Mouse (Mus musculus): Measurements from ENCODE around the gene Xk. TPM values are rescaled to one million over a fixed set of nuclear protein-coding genes. Genes with fewer than 3 reads are reported as not detected.

Gene Xk
- total RNA-seq (2014; rRNA removed) (4.7 and 7.1 TPM in 2 replicates), polyA plus RNA-seq (2015; fragmentation: Nextera tagmentation; extraction: Ambion mirVana) (1.6 and 3.2 TPM in 2 replicates)

GRCm38 (mm10) chrX:9272460-9273361 is at the start of gene Xk:
TSS of gene Xk (plus strand) at chrX:9272756.
- H3K27me3 ChIP-seq (ENCODE audit: insufficient read depth, low read length), result no peaks in the 10 kb centered on the region
- no peaks in the 10 kb centered on the region for H3K36me3 ChIP-seq (ENCODE audit: insufficient read depth)
- H3K4me1 ChIP-seq (ENCODE audit: insufficient read depth), result no peaks in the 10 kb centered on the region
- H3K9ac ChIP-seq, result peak within 1 kb of the TSS; percentile 63
- H3K27ac ChIP-seq (ENCODE audit: low read depth, low read length), result peak within 1 kb of the TSS; percentile 72
- ATAC-seq, result peak; percentile 91
- TF ChIP-seq CTCF (IDR thresholded peaks at IDR 0.05; ENCODE audit: low read depth), result no peak
- peak within 1 kb of the TSS; percentile 53 for H3K4me3 ChIP-seq (ENCODE audit: low read depth, low read length)
- H3K4me2 ChIP-seq (ENCODE audit: low read depth), result peak within 1 kb of the TSS; percentile 48
- no peaks in the 10 kb centered on the region for H3K9me3 ChIP-seq (ENCODE audit: low read length)
- 19% methylated on average over 78 of the region's 94 CpGs for WGBS
- DNase-seq, result peak; percentile 64

GRCm38 (mm10) chrX:9227105-9227504 is 45.5 kb upstream of the Xk start:
- TF ChIP-seq CTCF (IDR thresholded peaks at IDR 0.05; ENCODE audit: low read depth), result no peak
- Histone ChIP-seq H3K27me3 (ENCODE audit: insufficient read depth, low read length) (no peaks in the 10 kb centered on the region), H3K9ac (no peak overlapping the region), H3K36me3 (ENCODE audit: insufficient read depth) (no peaks in the 10 kb centered on the region), H3K4me1 (ENCODE audit: insufficient read depth) (no peaks in the 10 kb centered on the region), H3K27ac (ENCODE audit: low read depth, low read length) (no peak overlapping the region), H3K4me2 (ENCODE audit: low read depth) (no peak overlapping the region), H3K4me3 (ENCODE audit: low read depth, low read length) (no peak overlapping the region), H3K9me3 (ENCODE audit: low read length) (no peaks in the 10 kb centered on the region)
- ATAC-seq, result no peak
- no peak for DNase-seq
- WGBS, result 71% methylated on average over 2 of the region's 2 CpGs

- no peaks in the 10 kb centered on the region for H3K36me3 ChIP-seq (ENCODE audit: insufficient read depth)
- WGBS, result 47% methylated on average over 5 of the region's 5 CpGs
- no peaks in the 10 kb centered on the region for H3K27me3 ChIP-seq (ENCODE audit: insufficient read depth, low read length)
- ATAC-seq (peak; percentile 14; the same call in 1 of the 2 replicates), DNase-seq (peak; percentile 17)
- no peak overlapping the region for H3K27ac ChIP-seq (ENCODE audit: low read depth, low read length)
- no peak overlapping the region for H3K4me3 ChIP-seq (ENCODE audit: low read depth, low read length)
- no peak for TF ChIP-seq CTCF (IDR thresholded peaks at IDR 0.05; ENCODE audit: low read depth)
- no peak overlapping the region for H3K4me2 ChIP-seq (ENCODE audit: low read depth)
- H3K9me3 ChIP-seq (ENCODE audit: low read length), result no peaks in the 10 kb centered on the region
- no peaks in the 10 kb centered on the region for H3K4me1 ChIP-seq (ENCODE audit: insufficient read depth)
- no peak overlapping the region for H3K9ac ChIP-seq
These were observed 31.6 kb upstream of the Xk start for GRCm38 (mm10) chrX:9240737-9241591.

GRCm38 (mm10) chrX:9243381-9243864 is 29.1 kb upstream of the Xk start:
- 0 out of 2 replicates have a peak overlapping the region, but pooled peaks have one; percentile 50 for H3K27ac ChIP-seq (ENCODE audit: low read depth, low read length)
- no peak overlapping the region for H3K9ac ChIP-seq
- 47% methylated on average over 8 of the region's 8 CpGs for WGBS
- TF ChIP-seq CTCF (IDR thresholded peaks at IDR 0.05; ENCODE audit: low read depth), result no peak
- H3K4me1 ChIP-seq (ENCODE audit: insufficient read depth), result no peaks in the 10 kb centered on the region
- peak; percentile 63 for DNase-seq
- no peaks in the 10 kb centered on the region for H3K36me3 ChIP-seq (ENCODE audit: insufficient read depth)
- no peaks in the 10 kb centered on the region for H3K9me3 ChIP-seq (ENCODE audit: low read length)
- no peak overlapping the region for H3K4me3 ChIP-seq (ENCODE audit: low read depth, low read length)
- no peaks in the 10 kb centered on the region for H3K27me3 ChIP-seq (ENCODE audit: insufficient read depth, low read length)
- no peak overlapping the region for H3K4me2 ChIP-seq (ENCODE audit: low read depth)
- peak; percentile 74 for ATAC-seq

GRCm38 (mm10) chrX:9244603-9245336 is 27.8 kb upstream of the Xk start:
- Histone ChIP-seq H3K9me3 (ENCODE audit: low read length) (no peaks in the 10 kb centered on the region), H3K27me3 (ENCODE audit: insufficient read depth, low read length) (no peaks in the 10 kb centered on the region), H3K36me3 (ENCODE audit: insufficient read depth) (no peaks in the 10 kb centered on the region), H3K4me1 (ENCODE audit: insufficient read depth) (no peaks in the 10 kb centered on the region), H3K4me3 (ENCODE audit: low read depth, low read length) (no peak overlapping the region), H3K9ac (no peak overlapping the region), H3K27ac (ENCODE audit: low read depth, low read length) (no peak overlapping the region), H3K4me2 (ENCODE audit: low read depth) (no peak overlapping the region)
- WGBS, result 60% methylated on average over 12 of the region's 12 CpGs
- DNase-seq, result peak; percentile 47
- TF ChIP-seq CTCF (IDR thresholded peaks at IDR 0.05; ENCODE audit: low read depth), result peak; percentile 29; the same call in 1 of the 2 replicates
- ATAC-seq, result peak; percentile 75

GRCm38 (mm10) chrX:9248911-9249310 is 23.6 kb upstream of the Xk start:
- TF ChIP-seq CTCF (IDR thresholded peaks at IDR 0.05; ENCODE audit: low read depth), result no peak
- Histone ChIP-seq H3K4me1 (ENCODE audit: insufficient read depth) (no peaks in the 10 kb centered on the region), H3K36me3 (ENCODE audit: insufficient read depth) (no peaks in the 10 kb centered on the region), H3K4me3 (ENCODE audit: low read depth, low read length) (no peak overlapping the region), H3K27me3 (ENCODE audit: insufficient read depth, low read length) (no peaks in the 10 kb centered on the region), H3K27ac (ENCODE audit: low read depth, low read length) (no peak overlapping the region), H3K9ac (no peak overlapping the region), H3K4me2 (ENCODE audit: low read depth) (no peak overlapping the region), H3K9me3 (ENCODE audit: low read length) (no peaks in the 10 kb centered on the region)
- ATAC-seq (no peak), DNase-seq (no peak)
- 36% methylated on average over 5 of the region's 5 CpGs for WGBS

Data from forebrain, postnatal 0 days (tissue).